Mouse (Mus musculus): ENCODE results near the gene Creg1. TPM values are rescaled to one million over a fixed set of nuclear protein-coding genes. Genes with fewer than 3 reads are reported as not detected.

Gene Creg1
- polyA plus RNA-seq, 1 experiment from 2014 or later = 63.5 TPM

GRCm38 (mm10) chr1:165780586-165781111 lies 17.1 kb downstream of the Creg1 start:
- 3% methylated on average over 20 of the region's 20 CpGs for WGBS
- Histone ChIP-seq H3K27me3 (ENCODE audit: insufficient read depth, low read length) (peaks cover 2% of the 10 kb centered on the region; the same call in 1 of the 2 replicates), H3K4me1 (ENCODE audit: insufficient read depth, low read length) (peaks cover 7% of the 10 kb centered on the region; the same call in 1 of the 2 replicates), H3K36me3 (ENCODE audit: insufficient read depth, low read length) (no peaks in the 10 kb centered on the region), H3K4me2 (replicated peaks; ENCODE audit: low read depth, low read length) (peak overlapping the region; percentile 74), H3K9ac (replicated peaks; ENCODE audit: low read length) (peak overlapping the region; percentile 52), H3K27ac (ENCODE audit: low read length) (no peak overlapping the region), H3K4me3 (ENCODE audit: low read length) (peak overlapping the region; percentile 48), H3K9me3 (ENCODE audit: low read length) (no peaks in the 10 kb centered on the region)
- peak; percentile 83 for ATAC-seq (ENCODE audit: low FRiP score, low TSS enrichment)

- Histone ChIP-seq H3K36me3 (ENCODE audit: insufficient read depth, low read length) (no peaks in the 10 kb centered on the region), H3K9ac (replicated peaks; ENCODE audit: low read length) (no peak overlapping the region), H3K27ac (ENCODE audit: low read length) (no peak overlapping the region), H3K4me2 (replicated peaks; ENCODE audit: low read depth, low read length) (no peak overlapping the region), H3K4me1 (ENCODE audit: insufficient read depth, low read length) (peaks cover 7% of the 10 kb centered on the region; the same call in 1 of the 2 replicates), H3K4me3 (ENCODE audit: low read length) (no peak overlapping the region), H3K27me3 (ENCODE audit: insufficient read depth, low read length) (peaks cover 2% of the 10 kb centered on the region; the same call in 1 of the 2 replicates), H3K9me3 (ENCODE audit: low read length) (no peaks in the 10 kb centered on the region)
- no peak for ATAC-seq (ENCODE audit: low FRiP score, low TSS enrichment)
- WGBS = 85% methylated on average over 9 of the region's 9 CpGs
These were observed 17.9 kb downstream of the Creg1 start for GRCm38 (mm10) chr1:165781426-165781825.

GRCm38 (mm10) chr1:165781911-165782310 lies 18.4 kb downstream of the Creg1 start:
- H3K27me3 ChIP-seq (ENCODE audit: insufficient read depth, low read length) = peaks cover 2% of the 10 kb centered on the region; the same call in 1 of the 2 replicates
- no peak overlapping the region for H3K27ac ChIP-seq (ENCODE audit: low read length)
- H3K36me3 ChIP-seq (ENCODE audit: insufficient read depth, low read length) = no peaks in the 10 kb centered on the region
- 84% methylated on average over 12 of the region's 12 CpGs for WGBS
- H3K9me3 ChIP-seq (ENCODE audit: low read length) = no peaks in the 10 kb centered on the region
- no peak for ATAC-seq (ENCODE audit: low FRiP score, low TSS enrichment)
- no peak overlapping the region for H3K4me2 ChIP-seq (replicated peaks; ENCODE audit: low read depth, low read length)
- peaks cover 7% of the 10 kb centered on the region; the same call in 1 of the 2 replicates for H3K4me1 ChIP-seq (ENCODE audit: insufficient read depth, low read length)
- H3K9ac ChIP-seq (replicated peaks; ENCODE audit: low read length) = no peak overlapping the region
- H3K4me3 ChIP-seq (ENCODE audit: low read length) = no peak overlapping the region

DNA sequence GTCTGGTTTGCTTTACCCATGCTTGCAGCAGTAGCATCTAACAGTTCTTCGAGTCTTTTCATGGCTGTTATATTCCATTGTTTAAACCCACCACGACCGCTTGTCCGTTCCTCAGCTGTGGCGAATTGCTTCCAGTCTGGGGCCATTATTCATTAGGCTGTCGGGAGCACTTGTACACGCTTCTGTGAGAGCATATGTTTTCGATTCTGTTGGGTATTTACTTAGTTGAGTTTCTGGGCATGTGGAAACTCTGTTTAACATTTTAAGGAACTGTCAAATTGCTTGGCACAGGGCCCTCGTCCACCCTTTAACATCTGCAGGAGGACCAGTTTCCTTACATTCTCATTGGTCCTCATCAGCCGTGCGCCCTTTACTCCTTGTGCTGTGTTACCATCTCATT lies 22.8 kb downstream of the Creg1 start:
- 50% methylated on average over 11 of the region's 11 CpGs for WGBS
- no peak overlapping the region for H3K4me2 ChIP-seq (replicated peaks; ENCODE audit: low read depth, low read length)
- no peak overlapping the region for H3K9ac ChIP-seq (replicated peaks; ENCODE audit: low read length)

DNA sequence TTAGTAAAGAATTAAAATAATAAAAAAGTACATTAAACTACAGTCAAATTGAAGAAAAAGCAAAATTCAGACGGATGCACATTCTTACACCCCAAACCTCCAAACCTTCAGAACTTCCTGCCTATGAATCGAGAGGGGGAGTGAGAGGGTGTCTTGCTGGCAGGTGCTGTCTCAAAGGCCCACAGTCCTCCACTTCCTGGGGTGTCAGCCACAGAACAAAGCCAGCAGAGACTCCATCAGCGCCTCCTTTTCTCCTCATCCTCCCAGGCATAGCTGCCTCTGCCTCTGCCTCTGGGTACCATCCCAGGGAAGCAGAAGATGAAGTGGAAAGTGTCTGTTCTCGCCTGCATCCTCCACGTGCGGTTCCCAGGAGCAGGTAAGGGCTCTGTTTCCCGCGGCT lies 25.0 kb downstream of the Creg1 start, which contains the start of gene Cd247:
TSS of gene Cd247 (plus strand) at position 171 of the 400 bp plus-strand sequence.
- H3K9me3 ChIP-seq (ENCODE audit: low read length) = no peaks in the 10 kb centered on the region

More for the DNA sequence above, 22.8 kb downstream of the Creg1 start:
- Histone ChIP-seq H3K4me1 (ENCODE audit: insufficient read depth, low read length) (no peaks in the 10 kb centered on the region), H3K9me3 (ENCODE audit: low read length) (no peaks in the 10 kb centered on the region), H3K27me3 (ENCODE audit: insufficient read depth, low read length) (no peaks in the 10 kb centered on the region), H3K36me3 (ENCODE audit: insufficient read depth, low read length) (no peaks in the 10 kb centered on the region), H3K27ac (ENCODE audit: low read length) (no peak overlapping the region), H3K4me3 (ENCODE audit: low read length) (no peak overlapping the region)
- no peak for ATAC-seq (ENCODE audit: low FRiP score, low TSS enrichment)

GRCm38 (mm10) chr1:165789066-165789660 lies 25.6 kb downstream of the Creg1 start:
- no peak overlapping the region for H3K4me2 ChIP-seq (replicated peaks; ENCODE audit: low read depth, low read length)
- no peak overlapping the region for H3K9ac ChIP-seq (replicated peaks; ENCODE audit: low read length)
- ATAC-seq (ENCODE audit: low FRiP score, low TSS enrichment) = no peak
- H3K9me3 ChIP-seq (ENCODE audit: low read length) = no peaks in the 10 kb centered on the region
- no peak overlapping the region for H3K4me3 ChIP-seq (ENCODE audit: low read length)
- H3K27ac ChIP-seq (ENCODE audit: low read length) = no peak overlapping the region
- H3K27me3 ChIP-seq (ENCODE audit: insufficient read depth, low read length) = no peaks in the 10 kb centered on the region
- H3K4me1 ChIP-seq (ENCODE audit: insufficient read depth, low read length) = no peaks in the 10 kb centered on the region
- WGBS = 86% methylated on average over 17 of the region's 17 CpGs
- H3K36me3 ChIP-seq (ENCODE audit: insufficient read depth, low read length) = no peaks in the 10 kb centered on the region

More for the DNA sequence above, 25.0 kb downstream of the Creg1 start, which contains the start of gene Cd247:
- Histone ChIP-seq H3K9ac (replicated peaks; ENCODE audit: low read length) (no peak within 1 kb of the TSS), H3K4me2 (replicated peaks; ENCODE audit: low read depth, low read length) (no peak within 1 kb of the TSS), H3K4me3 (ENCODE audit: low read length) (no peak within 1 kb of the TSS), H3K4me1 (ENCODE audit: insufficient read depth, low read length) (no peaks in the 10 kb centered on the region), H3K27me3 (ENCODE audit: insufficient read depth, low read length) (no peaks in the 10 kb centered on the region), H3K36me3 (ENCODE audit: insufficient read depth, low read length) (no peaks in the 10 kb centered on the region), H3K27ac (ENCODE audit: low read length) (no peak within 1 kb of the TSS)
- 80% methylated on average over 8 of the region's 8 CpGs for WGBS
- no peak for ATAC-seq (ENCODE audit: low FRiP score, low TSS enrichment)

GRCm38 (mm10) chr1:165789963-165790362 lies 26.4 kb downstream of the Creg1 start:
- no peaks in the 10 kb centered on the region for H3K27me3 ChIP-seq (ENCODE audit: insufficient read depth, low read length)
- no peak overlapping the region for H3K4me2 ChIP-seq (replicated peaks; ENCODE audit: low read depth, low read length)
- no peaks in the 10 kb centered on the region for H3K9me3 ChIP-seq (ENCODE audit: low read length)
- no peak overlapping the region for H3K4me3 ChIP-seq (ENCODE audit: low read length)
- peak; percentile 27; the same call in 1 of the 2 replicates for ATAC-seq (ENCODE audit: low FRiP score, low TSS enrichment)
- no peaks in the 10 kb centered on the region for H3K4me1 ChIP-seq (ENCODE audit: insufficient read depth, low read length)
- WGBS = 83% methylated on average over 6 of the region's 6 CpGs
- H3K9ac ChIP-seq (replicated peaks; ENCODE audit: low read length) = no peak overlapping the region
- H3K27ac ChIP-seq (ENCODE audit: low read length) = no peak overlapping the region
- H3K36me3 ChIP-seq (ENCODE audit: insufficient read depth, low read length) = no peaks in the 10 kb centered on the region

DNA sequence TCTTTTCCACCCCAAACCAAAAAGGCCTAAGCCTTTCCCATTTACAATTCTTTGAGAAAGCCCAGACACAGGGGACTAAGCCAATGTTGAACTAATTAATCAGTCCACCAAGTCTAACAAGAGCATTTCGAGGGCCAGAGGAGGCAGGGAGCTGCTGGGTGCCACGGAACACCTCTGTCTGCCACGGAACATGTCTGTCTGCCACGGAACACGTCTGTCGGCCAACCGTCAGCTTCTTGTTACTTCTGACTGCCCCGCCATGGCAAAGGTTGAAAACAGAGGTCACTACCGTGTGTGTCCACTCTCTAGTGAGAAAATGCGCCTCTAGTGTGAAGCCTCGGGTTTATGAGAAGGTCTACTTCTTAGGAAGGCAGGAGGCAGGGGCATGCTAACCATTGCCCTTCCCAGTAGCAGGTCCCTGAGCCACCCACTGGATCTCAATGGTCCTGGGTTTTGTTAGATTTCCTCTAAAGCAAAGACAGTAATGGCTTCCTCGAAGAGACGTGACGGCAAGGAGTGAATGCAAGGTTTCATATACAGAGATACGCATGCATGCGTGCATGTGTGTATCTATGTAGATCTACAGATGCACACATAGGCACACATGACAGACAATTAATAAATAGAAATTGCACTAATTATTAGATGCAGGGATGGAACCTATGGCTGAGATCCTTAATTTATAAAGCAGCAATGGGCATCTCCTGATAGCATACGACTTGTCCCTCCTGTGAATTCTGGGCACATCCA lies 27.1 kb downstream of the Creg1 start:
- Histone ChIP-seq H3K4me1 (ENCODE audit: insufficient read depth, low read length) (no peaks in the 10 kb centered on the region), H3K9ac (replicated peaks; ENCODE audit: low read length) (no peak overlapping the region), H3K27ac (ENCODE audit: low read length) (no peak overlapping the region), H3K27me3 (ENCODE audit: insufficient read depth, low read length) (no peaks in the 10 kb centered on the region), H3K4me3 (ENCODE audit: low read length) (no peak overlapping the region), H3K9me3 (ENCODE audit: low read length) (no peaks in the 10 kb centered on the region), H3K36me3 (ENCODE audit: insufficient read depth, low read length) (no peaks in the 10 kb centered on the region), H3K4me2 (replicated peaks; ENCODE audit: low read depth, low read length) (no peak overlapping the region)
- no peak for ATAC-seq (ENCODE audit: low FRiP score, low TSS enrichment)
- 92% methylated on average over 17 of the region's 17 CpGs for WGBS

- ATAC-seq (ENCODE audit: low FRiP score, low TSS enrichment) = no peak
- no peaks in the 10 kb centered on the region for H3K9me3 ChIP-seq (ENCODE audit: low read length)
- H3K4me2 ChIP-seq (replicated peaks; ENCODE audit: low read depth, low read length) = no peak overlapping the region
- no peak overlapping the region for H3K4me3 ChIP-seq (ENCODE audit: low read length)
- no peak overlapping the region for H3K9ac ChIP-seq (replicated peaks; ENCODE audit: low read length)
- 65% methylated on average over 9 of the region's 9 CpGs for WGBS
- H3K36me3 ChIP-seq (ENCODE audit: insufficient read depth, low read length) = no peaks in the 10 kb centered on the region
- no peaks in the 10 kb centered on the region for H3K4me1 ChIP-seq (ENCODE audit: insufficient read depth, low read length)
- H3K27ac ChIP-seq (ENCODE audit: low read length) = no peak overlapping the region
- H3K27me3 ChIP-seq (ENCODE audit: insufficient read depth, low read length) = no peaks in the 10 kb centered on the region
These were observed 27.9 kb downstream of the Creg1 start for GRCm38 (mm10) chr1:165791411-165791810.

All from kidney, embryonic 16.5 days (tissue).